Mouse (Mus musculus): ENCODE results near the gene Olfr1424. TPM values are rescaled to one million over a fixed set of nuclear protein-coding genes. Genes with fewer than 3 reads are reported as not detected.

Olfr1424 gene
- polyA plus RNA-seq, 1 experiment from 2014 or later, result 0.12 TPM

GRCm38 (mm10) chr19:12037727-12038126, 24.8 kb downstream of the Olfr1424 start:
- Histone ChIP-seq H3K4me2 (ENCODE audit: low read length) (no peak overlapping the region), H3K4me1 (replicated peaks; ENCODE audit: control insufficient read depth, insufficient read depth, low read length) (no peaks in the 10 kb centered on the region), H3K27me3 (replicated peaks; ENCODE audit: control insufficient read depth, insufficient read depth, low read length) (no peaks in the 10 kb centered on the region), H3K36me3 (ENCODE audit: control insufficient read depth, insufficient read depth, low read length) (no peaks in the 10 kb centered on the region), H3K9me3 (ENCODE audit: control insufficient read depth, low read length) (no peaks in the 10 kb centered on the region), H3K9ac (ENCODE audit: low read length) (no peak overlapping the region), H3K27ac (ENCODE audit: low read depth) (no peak overlapping the region), H3K4me3 (ENCODE audit: low read depth, low read length) (no peak overlapping the region)
- no peak for ATAC-seq (replicated peaks; ENCODE audit: low FRiP score, low TSS enrichment, low read depth)
- no peak for DNase-seq (ENCODE audit: low spot score)

DNA sequence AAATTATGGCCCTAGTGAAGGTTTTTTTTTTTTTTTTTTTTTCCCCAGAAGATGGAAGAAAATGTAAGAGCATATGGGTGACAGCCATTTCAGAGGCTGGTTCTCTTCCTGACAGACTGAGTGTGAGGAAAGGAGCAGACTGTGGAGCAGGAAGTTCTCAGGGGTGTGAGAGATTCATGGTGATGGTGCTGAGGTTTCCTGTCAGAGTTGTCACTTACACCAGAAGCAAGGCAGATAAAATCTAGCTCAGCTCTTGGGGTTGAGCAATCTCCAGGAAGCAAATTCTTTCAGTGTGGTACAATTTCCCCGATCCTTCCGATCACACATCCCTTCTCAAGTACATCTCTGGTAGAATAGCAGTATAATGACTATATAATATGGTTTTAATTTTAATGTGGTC, 35.9 kb downstream of the Olfr1424 start:
- H3K4me2 ChIP-seq (ENCODE audit: low read length), result no peak overlapping the region
- no peaks in the 10 kb centered on the region for H3K36me3 ChIP-seq (ENCODE audit: control insufficient read depth, insufficient read depth, low read length)
- no peak overlapping the region for H3K9ac ChIP-seq (ENCODE audit: low read length)
- DNase-seq (ENCODE audit: low spot score) (no peak), ATAC-seq (replicated peaks; ENCODE audit: low FRiP score, low TSS enrichment, low read depth) (no peak)
- no peak overlapping the region for H3K27ac ChIP-seq (ENCODE audit: low read depth)
- H3K9me3 ChIP-seq (ENCODE audit: control insufficient read depth, low read length), result no peaks in the 10 kb centered on the region
- WGBS, result 91% methylated on average over 2 of the region's 2 CpGs
- no peaks in the 10 kb centered on the region for H3K4me1 ChIP-seq (replicated peaks; ENCODE audit: control insufficient read depth, insufficient read depth, low read length)
- H3K4me3 ChIP-seq (ENCODE audit: low read depth, low read length), result no peak overlapping the region
- no peaks in the 10 kb centered on the region for H3K27me3 ChIP-seq (replicated peaks; ENCODE audit: control insufficient read depth, insufficient read depth, low read length)

DNA sequence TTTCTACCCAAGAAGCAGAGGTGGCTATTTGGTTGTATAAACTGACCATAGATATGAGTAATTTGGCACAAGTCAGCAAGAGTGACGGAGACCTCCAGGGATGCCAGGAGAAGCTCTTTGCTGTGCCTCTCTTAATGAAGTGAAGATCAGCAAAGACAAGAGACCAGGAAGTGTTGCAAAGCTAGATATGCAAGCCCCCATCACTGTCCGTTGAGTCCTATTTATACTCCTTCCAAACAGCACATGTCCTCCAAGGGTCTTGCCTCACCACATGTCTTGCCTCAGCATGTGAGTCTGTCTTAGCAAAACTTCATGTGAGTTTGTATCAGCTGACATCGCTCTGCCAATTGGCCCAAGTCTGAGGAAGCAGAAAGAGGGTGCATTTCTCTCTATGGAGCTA, 37.1 kb downstream of the Olfr1424 start:
- Histone ChIP-seq H3K9ac (ENCODE audit: low read length) (no peak overlapping the region), H3K9me3 (ENCODE audit: control insufficient read depth, low read length) (no peaks in the 10 kb centered on the region), H3K27me3 (replicated peaks; ENCODE audit: control insufficient read depth, insufficient read depth, low read length) (no peaks in the 10 kb centered on the region), H3K4me2 (ENCODE audit: low read length) (no peak overlapping the region), H3K36me3 (ENCODE audit: control insufficient read depth, insufficient read depth, low read length) (no peaks in the 10 kb centered on the region), H3K27ac (ENCODE audit: low read depth) (no peak overlapping the region), H3K4me1 (replicated peaks; ENCODE audit: control insufficient read depth, insufficient read depth, low read length) (no peaks in the 10 kb centered on the region), H3K4me3 (ENCODE audit: low read depth, low read length) (no peak overlapping the region)
- DNase-seq (ENCODE audit: low spot score) (no peak), ATAC-seq (replicated peaks; ENCODE audit: low FRiP score, low TSS enrichment, low read depth) (no peak)
- 85% methylated on average over 3 of the region's 3 CpGs for WGBS

- H3K36me3 ChIP-seq (ENCODE audit: control insufficient read depth, insufficient read depth, low read length), result no peaks in the 10 kb centered on the region
- H3K9me3 ChIP-seq (ENCODE audit: control insufficient read depth, low read length), result no peaks in the 10 kb centered on the region
- 82% methylated on average over 4 of the region's 4 CpGs for WGBS
- no peak overlapping the region for H3K4me3 ChIP-seq (ENCODE audit: low read depth, low read length)
- H3K4me1 ChIP-seq (replicated peaks; ENCODE audit: control insufficient read depth, insufficient read depth, low read length), result no peaks in the 10 kb centered on the region
- no peak for DNase-seq (ENCODE audit: low spot score)
- H3K4me2 ChIP-seq (ENCODE audit: low read length), result no peak overlapping the region
- H3K27me3 ChIP-seq (replicated peaks; ENCODE audit: control insufficient read depth, insufficient read depth, low read length), result no peaks in the 10 kb centered on the region
- ATAC-seq (replicated peaks; ENCODE audit: low FRiP score, low TSS enrichment, low read depth), result no peak
- no peak overlapping the region for H3K27ac ChIP-seq (ENCODE audit: low read depth)
- no peak overlapping the region for H3K9ac ChIP-seq (ENCODE audit: low read length)
Measured at GRCm38 (mm10) chr19:12024149-12024548, 38.3 kb downstream of the Olfr1424 start.

DNA sequence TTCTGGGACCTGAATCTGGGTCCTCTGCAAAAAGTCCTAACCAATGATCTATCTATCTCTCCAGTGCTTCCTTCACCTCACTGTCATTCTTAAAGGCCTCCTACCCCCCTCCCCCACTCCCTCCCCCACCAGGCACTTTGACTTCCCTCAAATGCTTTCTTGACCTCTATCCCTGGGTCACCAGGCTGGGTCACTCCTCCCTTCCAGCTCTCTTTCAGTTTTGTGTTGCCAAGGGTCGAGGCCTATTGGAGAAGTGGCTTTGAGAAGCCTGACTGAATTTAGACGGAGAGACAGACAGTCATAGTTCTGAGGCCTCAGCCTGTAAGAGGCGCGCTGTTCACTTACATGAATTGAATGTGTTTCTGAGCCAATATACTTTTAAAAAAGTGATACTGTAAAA, 46.3 kb downstream of the Olfr1424 start:
- no peak overlapping the region for H3K4me3 ChIP-seq (ENCODE audit: low read depth, low read length)
- H3K9ac ChIP-seq (ENCODE audit: low read length), result no peak overlapping the region
- H3K27ac ChIP-seq (ENCODE audit: low read depth), result no peak overlapping the region
- H3K36me3 ChIP-seq (ENCODE audit: control insufficient read depth, insufficient read depth, low read length), result no peaks in the 10 kb centered on the region
- no peak for DNase-seq (ENCODE audit: low spot score)
- H3K4me2 ChIP-seq (ENCODE audit: low read length), result no peak overlapping the region
- H3K27me3 ChIP-seq (replicated peaks; ENCODE audit: control insufficient read depth, insufficient read depth, low read length), result no peaks in the 10 kb centered on the region
- no peak for ATAC-seq (replicated peaks; ENCODE audit: low FRiP score, low TSS enrichment, low read depth)
- 78% methylated on average over 4 of the region's 4 CpGs for WGBS
- H3K9me3 ChIP-seq (ENCODE audit: control insufficient read depth, low read length), result no peaks in the 10 kb centered on the region
- H3K4me1 ChIP-seq (replicated peaks; ENCODE audit: control insufficient read depth, insufficient read depth, low read length), result no peaks in the 10 kb centered on the region

DNA sequence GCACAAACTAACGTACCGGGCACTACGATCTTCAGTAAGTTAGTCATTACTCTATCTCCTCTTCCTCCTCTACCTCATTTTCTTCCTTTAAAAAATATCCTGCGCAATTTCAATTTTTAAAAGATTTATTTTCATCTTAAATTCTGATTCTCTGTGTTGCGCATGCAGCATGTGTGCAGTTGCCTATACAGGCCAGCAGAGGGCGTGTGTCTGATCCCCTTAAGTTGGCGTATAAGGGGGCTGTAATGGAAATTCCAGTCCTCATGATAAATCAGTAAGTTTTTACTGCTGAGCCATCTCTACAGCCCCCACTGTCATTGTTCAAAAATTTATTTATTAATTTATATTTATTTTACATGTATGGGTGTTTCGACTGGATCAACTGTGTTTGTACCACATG, 46.8 kb downstream of the Olfr1424 start:
- no peak overlapping the region for H3K27ac ChIP-seq (ENCODE audit: low read depth)
- 74% methylated on average over 8 of the region's 8 CpGs for whole genome bisulfite sequencing
- H3K9me3 ChIP-seq (ENCODE audit: control insufficient read depth, low read length), result no peaks in the 10 kb centered on the region
- no peaks in the 10 kb centered on the region for H3K4me1 ChIP-seq (replicated peaks; ENCODE audit: control insufficient read depth, insufficient read depth, low read length)
- no peak overlapping the region for H3K4me2 ChIP-seq (ENCODE audit: low read length)
- H3K4me3 ChIP-seq (ENCODE audit: low read depth, low read length), result no peak overlapping the region
- DNase-seq (ENCODE audit: low spot score) (no peak), ATAC-seq (replicated peaks; ENCODE audit: low FRiP score, low TSS enrichment, low read depth) (no peak)
- no peaks in the 10 kb centered on the region for H3K27me3 ChIP-seq (replicated peaks; ENCODE audit: control insufficient read depth, insufficient read depth, low read length)
- no peaks in the 10 kb centered on the region for H3K36me3 ChIP-seq (ENCODE audit: control insufficient read depth, insufficient read depth, low read length)
- no peak overlapping the region for H3K9ac ChIP-seq (ENCODE audit: low read length)

- Histone ChIP-seq H3K27me3 (replicated peaks; ENCODE audit: control insufficient read depth, insufficient read depth, low read length) (no peaks in the 10 kb centered on the region), H3K36me3 (ENCODE audit: control insufficient read depth, insufficient read depth, low read length) (no peaks in the 10 kb centered on the region), H3K4me1 (replicated peaks; ENCODE audit: control insufficient read depth, insufficient read depth, low read length) (no peaks in the 10 kb centered on the region), H3K9me3 (ENCODE audit: control insufficient read depth, low read length) (no peaks in the 10 kb centered on the region), H3K4me3 (ENCODE audit: low read depth, low read length) (peak overlapping the region; percentile 80), H3K9ac (ENCODE audit: low read length) (peak overlapping the region; percentile 81), H3K27ac (ENCODE audit: low read depth) (peak overlapping the region; percentile 22; the same call in 1 of the 2 replicates), H3K4me2 (ENCODE audit: low read length) (peak overlapping the region; percentile 65)
- DNase-seq (ENCODE audit: low spot score), result peak; percentile 80
- ATAC-seq (replicated peaks; ENCODE audit: low FRiP score, low TSS enrichment, low read depth), result no peak
- WGBS, result 0% methylated on average over 9 of the region's 12 CpGs
Measured at GRCm38 (mm10) chr19:12013228-12013627, 49.3 kb downstream of the Olfr1424 start.

GRCm38 (mm10) chr19:12012615-12013014, 49.9 kb downstream of the Olfr1424 start:
- H3K36me3 ChIP-seq (ENCODE audit: control insufficient read depth, insufficient read depth, low read length), result no peaks in the 10 kb centered on the region
- ATAC-seq (replicated peaks; ENCODE audit: low FRiP score, low TSS enrichment, low read depth), result no peak
- H3K27me3 ChIP-seq (replicated peaks; ENCODE audit: control insufficient read depth, insufficient read depth, low read length), result no peaks in the 10 kb centered on the region
- no peaks in the 10 kb centered on the region for H3K9me3 ChIP-seq (ENCODE audit: control insufficient read depth, low read length)
- H3K4me2 ChIP-seq (ENCODE audit: low read length), result peak overlapping the region; percentile 65
- peak overlapping the region; percentile 94; the same call in 1 of the 2 replicates for H3K27ac ChIP-seq (ENCODE audit: low read depth)
- 2% methylated on average over 10 of the region's 10 CpGs for WGBS
- no peaks in the 10 kb centered on the region for H3K4me1 ChIP-seq (replicated peaks; ENCODE audit: control insufficient read depth, insufficient read depth, low read length)
- peak overlapping the region; percentile 80 for H3K4me3 ChIP-seq (ENCODE audit: low read depth, low read length)
- peak overlapping the region; percentile 81 for H3K9ac ChIP-seq (ENCODE audit: low read length)
- no peak for DNase-seq (ENCODE audit: low spot score)

Data from intestine, embryonic 14.5 days (tissue).